Mouse (Mus musculus) left cerebral cortex, postnatal 14 days (tissue): ENCODE measurements around the gene Ivd. TPM values are rescaled to one million over a fixed set of nuclear protein-coding genes. Genes with fewer than 3 reads are reported as not detected.
A peak's percentile ranks its signal among the peaks of the same experiment; 100 is the strongest.

Source experiments
- DNase-seq, 2 experiments: peaks; one replicate each; pipeline ENCODE4 v3.0.0; 2021 to 2022; ENCODE audit warnings: low spot score in 2 of 2, mixed read lengths in 1 of 2
- intact Hi-C: fragments of 180-260 bp; cut with DNase I; formaldehyde crosslinking; loops from one replicate; pipeline ENCODE4 v1.15.1; 2025
- total RNA-seq, 2 experiments: library from RNA; stranded (reverse); gene quantifications; 2 replicates each; pipeline ENCODE4 v1.2.3; 2021

The Ivd gene
- total RNA-seq, 2 experiments from 2014 or later = 68.4 to 69.9 TPM

DNA sequence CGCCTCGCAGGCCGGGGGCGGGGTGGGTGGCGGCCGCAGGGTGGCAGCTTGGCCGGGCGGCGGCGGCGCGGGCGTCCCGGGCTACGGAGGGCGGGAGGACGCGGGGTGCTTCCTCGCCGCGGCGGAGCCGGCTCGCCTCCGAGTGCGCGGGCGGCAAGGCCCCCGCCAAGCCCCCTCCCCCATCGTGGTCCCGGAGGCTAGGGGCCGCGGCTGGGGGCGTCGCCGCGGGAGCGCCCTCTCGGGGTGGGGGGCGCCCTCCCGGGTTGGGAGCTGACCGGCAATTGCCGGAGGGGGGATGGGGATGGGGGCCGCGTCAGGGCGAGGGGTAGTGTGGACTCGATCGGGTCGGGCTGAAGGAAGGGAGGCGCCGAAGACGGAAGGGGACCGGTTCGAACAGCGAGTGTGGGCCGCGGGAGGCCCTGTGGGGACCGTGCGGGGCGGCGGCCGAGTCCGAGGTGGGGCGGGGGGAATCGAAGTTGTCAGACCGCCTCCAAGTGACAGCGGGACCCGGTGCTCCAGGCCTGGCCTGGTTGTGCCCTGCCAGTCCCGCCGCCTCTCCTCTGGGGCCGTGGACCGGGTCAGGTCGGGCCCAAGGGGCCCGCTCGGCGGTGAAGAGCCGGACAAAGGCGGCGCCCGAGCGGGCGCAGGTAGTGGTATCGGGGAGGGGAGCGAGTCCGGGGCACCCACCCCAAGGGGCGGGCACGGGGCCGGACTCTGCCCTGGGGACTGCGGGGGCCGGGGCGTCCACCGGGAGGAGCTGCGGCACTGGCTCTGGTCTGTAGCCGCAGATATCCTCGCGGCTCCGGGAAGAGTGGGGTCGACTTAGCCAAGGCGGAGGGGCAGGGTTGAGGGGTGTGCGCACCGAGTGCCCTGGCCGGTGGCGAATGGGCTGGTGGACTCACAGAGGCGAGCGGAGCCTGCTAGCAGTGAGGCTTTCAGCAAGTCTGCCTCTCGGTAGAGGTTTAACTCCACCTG, 40.6 kb downstream of the Ivd start:
- intact Hi-C loops = no loop called here
- peak in 1 of 2 experiments; percentile 29 for DNase-seq

GRCm38 (mm10) chr2:118903333-118903741, 41.6 kb downstream of the Ivd start:
- no peak for DNase-seq

DNA sequence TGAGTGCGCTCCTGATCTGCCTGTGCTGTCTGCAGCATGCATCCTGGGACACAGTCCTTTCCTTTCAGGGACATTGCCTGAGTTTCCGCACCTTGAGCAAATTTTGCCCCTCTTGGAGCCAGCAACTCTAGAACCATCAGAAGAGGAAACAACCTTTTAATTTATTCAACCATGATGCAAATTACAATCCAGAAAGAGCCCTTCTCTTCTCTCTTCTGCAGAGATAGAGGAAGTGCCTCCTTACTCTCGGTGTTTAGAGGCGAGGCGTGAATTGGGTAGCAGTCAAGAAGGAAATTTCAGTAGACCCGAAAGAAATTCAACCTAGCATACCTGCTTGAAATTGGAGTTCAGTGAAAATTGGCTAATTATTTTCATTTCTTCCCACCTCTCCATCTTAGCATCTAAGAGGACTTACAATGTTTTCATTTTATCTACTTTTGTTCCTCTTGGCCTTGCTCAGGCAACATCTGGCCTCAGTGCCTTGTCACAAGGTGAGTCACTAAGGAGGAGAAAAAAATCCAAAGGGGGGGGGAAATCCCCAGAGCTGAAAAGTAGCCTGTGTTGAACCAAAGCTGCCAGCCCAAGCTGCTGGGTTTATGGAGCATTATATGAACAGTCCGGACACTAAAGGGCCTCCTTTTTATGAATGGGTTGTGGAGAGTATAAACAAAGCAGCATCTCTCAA, 43.8 kb downstream of the Ivd start:
- intact Hi-C loops = no loop called here
- DNase-seq = no peak

More at GRCm38 (mm10) chr2:118903333-118903741, 41.6 kb downstream of the Ivd start:
- intact Hi-C loops = no loop called here

GRCm38 (mm10) chr2:118906118-118906492, 44.4 kb downstream of the Ivd start:
- no peak for DNase-seq
- intact Hi-C loops = no loop called here

DNA sequence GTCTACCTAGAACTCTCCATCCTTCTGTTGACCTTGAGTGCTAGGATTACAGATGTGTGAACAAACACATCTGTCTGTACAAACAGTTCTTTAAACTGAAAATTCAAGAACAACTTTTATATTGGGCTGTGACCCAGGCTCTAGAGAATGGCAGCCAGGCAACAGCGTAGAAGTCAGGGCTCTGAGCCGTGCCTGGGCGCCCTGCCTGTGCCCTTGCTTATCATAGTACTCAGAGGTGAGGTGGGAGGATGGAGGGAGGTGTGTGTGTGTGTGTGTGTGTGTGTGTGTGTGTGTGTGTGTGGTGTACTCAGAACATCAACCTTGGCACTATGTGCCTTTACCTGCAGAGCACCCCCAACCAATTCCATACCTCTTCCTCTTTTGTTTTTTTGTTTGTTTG, 46.0 kb downstream of the Ivd start:
- intact Hi-C loops = no loop called here
- no peak for DNase-seq

DNA sequence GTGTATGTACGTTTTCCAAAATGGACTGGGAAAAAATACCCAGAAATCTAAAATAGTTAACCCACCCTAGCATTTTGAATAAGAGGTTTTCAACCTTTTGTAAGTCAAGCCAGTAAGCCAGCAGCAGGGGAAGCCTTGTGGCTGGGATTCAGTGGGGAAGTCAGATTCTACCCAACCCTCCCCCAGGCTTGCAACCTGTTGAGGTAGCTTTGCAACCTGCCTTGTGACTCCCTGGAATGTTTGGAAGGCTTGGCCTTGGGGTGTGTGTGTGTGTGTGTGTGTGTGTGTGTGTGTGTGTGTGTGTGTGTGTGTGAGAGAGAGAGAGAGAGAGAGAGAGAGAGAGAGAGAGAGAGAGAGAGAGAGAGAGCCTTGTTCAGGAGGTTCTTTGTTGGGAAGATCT, 47.4 kb downstream of the Ivd start:
- DNase-seq = no peak

GRCm38 (mm10) chr2:118910605-118911278, 49.0 kb downstream of the Ivd start:
- intact Hi-C loops = no loop called here
- DNase-seq = no peak

More for the DNA sequence above, 47.4 kb downstream of the Ivd start:
- intact Hi-C loops = no loop called here

- DNase-seq = no peak
- intact Hi-C loops = no loop called here
Measured at GRCm38 (mm10) chr2:118912706-118913105, 51.0 kb downstream of the Ivd start.

GRCm38 (mm10) chr2:118913551-118914276, 52.0 kb downstream of the Ivd start:
- DNase-seq = no peak
- intact Hi-C loops = no loop called here

DNA sequence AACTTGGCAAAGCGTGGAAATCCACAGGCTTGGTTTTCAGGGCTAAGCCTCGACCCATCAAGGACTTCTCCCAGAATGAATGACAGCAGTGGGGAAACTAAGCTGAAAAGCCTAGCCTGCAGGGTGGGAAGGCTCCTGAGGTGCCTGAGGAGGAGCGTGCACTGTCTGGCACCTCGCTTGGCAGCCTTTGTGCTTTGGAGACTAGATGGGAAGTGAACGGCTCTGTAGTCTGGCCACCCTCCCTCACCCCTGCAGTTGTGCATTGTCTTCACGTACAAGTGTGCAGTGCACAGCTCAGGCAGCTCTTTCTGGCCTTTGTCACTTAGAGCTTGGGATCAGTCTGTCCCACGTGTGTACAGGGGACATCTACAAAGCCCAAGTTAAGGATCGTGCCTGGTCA, 52.9 kb downstream of the Ivd start:
- DNase-seq = no peak
- intact Hi-C loops = no loop called here

- intact Hi-C loops = no loop called here
- DNase-seq = no peak
Measured at GRCm38 (mm10) chr2:118916436-118916835, 54.7 kb downstream of the Ivd start.

- no peak for DNase-seq
- intact Hi-C loops = no loop called here
Measured at GRCm38 (mm10) chr2:118918543-118918942, 56.8 kb downstream of the Ivd start.

GRCm38 (mm10) chr2:118920428-118920827, 58.7 kb downstream of the Ivd start:
- intact Hi-C loops = no loop called here
- no peak for DNase-seq

GRCm38 (mm10) chr2:118925952-118926351, 64.2 kb downstream of the Ivd start:
- no peak for DNase-seq
- intact Hi-C loops = no loop called here

DNA sequence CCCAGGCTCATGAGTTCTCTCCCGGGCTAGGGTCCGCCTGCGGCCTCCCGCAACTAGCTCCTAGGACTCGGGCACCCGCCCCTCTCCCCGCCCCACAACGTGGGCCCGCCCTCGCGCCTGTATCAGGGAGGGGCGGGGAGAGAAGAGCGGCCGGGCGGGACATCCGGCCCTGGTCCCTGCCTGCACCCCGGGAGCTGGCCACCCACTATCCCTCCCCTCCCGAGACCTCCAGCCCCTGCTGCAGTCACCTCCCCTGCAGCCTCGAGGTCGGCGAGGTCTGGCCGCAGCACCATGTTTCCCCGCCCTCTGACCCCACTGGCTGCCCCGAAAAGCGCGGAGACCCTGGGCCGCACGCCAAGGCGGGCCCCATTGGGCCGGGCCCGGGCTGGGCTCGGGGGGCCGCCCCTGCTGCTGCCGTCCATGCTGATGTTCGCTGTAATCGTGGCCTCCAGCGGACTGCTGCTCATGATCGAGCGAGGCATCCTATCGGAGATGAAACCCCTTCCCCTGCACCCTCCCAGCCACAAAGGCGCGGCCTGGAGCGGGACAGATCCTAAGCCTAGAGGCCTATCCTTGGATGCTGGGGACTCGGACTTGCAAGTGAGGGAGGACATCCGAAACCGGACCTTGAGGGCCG, 64.7 kb downstream of the Ivd start, which contains the start of gene Chst14:
Gene Chst14, plus strand, starts transcription at position 136 of the 637 bp plus-strand sequence.
- peak in 1 of 2 experiments; percentile 44 for DNase-seq
- intact Hi-C loops = no loop called here

- intact Hi-C loops = no loop called here
- no peak for DNase-seq
Measured at GRCm38 (mm10) chr2:118926998-118927739, 65.4 kb downstream of the Ivd start.
